Mouse (Mus musculus) stomach, embryonic 16.5 days (tissue): Measurements from ENCODE around the gene Defa32. TPM values are rescaled to one million over a fixed set of nuclear protein-coding genes. Genes with fewer than 3 reads are reported as not detected.
"Not testable (repeated sequence)": the region's sequence is repeated elsewhere in the genome, so short reads cannot be mapped to it uniquely, and the experiment has no call there.

ENCODE experiments used
- ATAC-seq: fragments of 200-750 bp; cut with Nextera tagmentation; 2 replicates; pipeline ENCODE4 v1.8.0; 2017; ENCODE audit warnings: moderate number of reproducible peaks, moderate TSS enrichment; ENCODE audit not compliant: insufficient read depth, low FRiP score
- H3K27ac ChIP-seq: fragments of 300-500 bp; sonication (generic); 2 replicates; pipeline ENCODE4 v1.5.1; 2014; ENCODE audit warnings: low read length
- H3K27me3 ChIP-seq: fragments of 300-500 bp; sonication (generic); 2 replicates; pipeline ENCODE4 v1.6.1; 2014; ENCODE audit warnings: low read length, control low read depth, mixed read lengths; ENCODE audit not compliant: control insufficient read depth, insufficient read depth
- H3K36me3 ChIP-seq: fragments of 300-500 bp; sonication (generic); 2 replicates; pipeline ENCODE4 v1.6.1; 2014; ENCODE audit warnings: low read length; ENCODE audit not compliant: control insufficient read depth, insufficient read depth
- H3K4me1 ChIP-seq: fragments of 300-500 bp; sonication (generic); 2 replicates; pipeline ENCODE4 v1.6.1; 2014; ENCODE audit warnings: low read length, control low read depth, mixed read lengths; ENCODE audit not compliant: control insufficient read depth, insufficient read depth
- H3K4me2 ChIP-seq: fragments of 300-500 bp; sonication (generic); 2 replicates; pipeline ENCODE4 v1.6.1; 2014; ENCODE audit warnings: low read depth, low read length, mixed read lengths
- H3K4me3 ChIP-seq: fragments of 300-500 bp; sonication (generic); replicated peaks from 2 replicates; pipeline ENCODE4 v1.5.1; 2014; ENCODE audit warnings: mild to moderate bottlenecking, low read length
- H3K9ac ChIP-seq: fragments of 300-500 bp; sonication (generic); 2 replicates; pipeline ENCODE4 v1.6.1; 2014; ENCODE audit warnings: low read length
- H3K9me3 ChIP-seq: fragments of 300-500 bp; sonication (generic); replicated peaks from 2 replicates; pipeline ENCODE4 v1.6.1; 2016; ENCODE audit warnings: low read length, control low read depth; ENCODE audit not compliant: control insufficient read depth
- WGBS: fragments of 180-500 bp; shearing (Covaris S2); extraction: QIAGEN DNeasy Blood & Tissue Kit; methylation state at CpG from one replicate; pipeline ENCODE4 v1.1.7; 2014; 5-methylcytosine and 5-hydroxymethylcytosine counted together
- polyA plus RNA-seq: library from polyadenylated mRNA; unstranded; fragments of >200 nt; fragmentation: Nextera tagmentation; extraction: Ambion mirVana; gene quantifications from 2 replicates; pipeline ENCODE4 v1.2.1, GENCODE M21; 2015

Defa32 gene
- polyA plus RNA-seq, result not detected in 2 replicates

- H3K4me2 ChIP-seq, ATAC-seq: not testable (repeated sequence)
- WGBS, result no CpG with 5 or more reads among the region's 2 CpGs
Observed at GRCm38 (mm10) chr8:21528732-21529131, at the start of gene Defa32. Gene Defa32 (plus strand): TSS chr8:21529032.

GRCm38 (mm10) chr8:21508958-21509357 lies 19.9 kb upstream of the Defa32 start, which contains the start of gene Defa20:
Gene Defa20 (plus strand): TSS chr8:21509258.
- H3K27ac ChIP-seq, H3K36me3 ChIP-seq, ATAC-seq, H3K9ac ChIP-seq, H3K9me3 ChIP-seq, H3K4me1 ChIP-seq, H3K27me3 ChIP-seq, H3K4me2 ChIP-seq, H3K4me3 ChIP-seq: not testable (repeated sequence)
- WGBS, result no CpG with 5 or more reads among the region's 2 CpGs

More at GRCm38 (mm10) chr8:21528732-21529131, at the start of gene Defa32:
- H3K4me1 ChIP-seq, H3K27ac ChIP-seq, H3K9ac ChIP-seq, H3K4me3 ChIP-seq, H3K27me3 ChIP-seq, H3K9me3 ChIP-seq, H3K36me3 ChIP-seq: not testable (repeated sequence)

GRCm38 (mm10) chr8:21565086-21565485 lies 36.3 kb downstream of the Defa32 start, which contains the start of gene Defa37:
Gene Defa37 (plus strand): TSS chr8:21565386.
- ATAC-seq, H3K4me2 ChIP-seq, H3K27ac ChIP-seq, H3K4me1 ChIP-seq, H3K27me3 ChIP-seq, H3K4me3 ChIP-seq, H3K9me3 ChIP-seq, H3K36me3 ChIP-seq, H3K9ac ChIP-seq: not testable (repeated sequence)
- no CpG with 5 or more reads among the region's 1 CpGs for WGBS

Other genes with a start within 250 kb of the Defa32 start
- not detected in 2 replicates for gene Defa27, start 213.5 kb upstream of the Defa32 start, polyA plus RNA-seq
- gene Defa29, start 202.0 kb upstream of the Defa32 start, polyA plus RNA-seq, result not detected in 2 replicates
- not detected in 2 replicates for gene Defa2, start 150.5 kb upstream of the Defa32 start, polyA plus RNA-seq
- not detected in 2 replicates for gene Defa33, start 137.2 kb upstream of the Defa32 start, polyA plus RNA-seq
- not detected in 2 replicates for gene Defa36, start 101.6 kb upstream of the Defa32 start, polyA plus RNA-seq
- gene Gm7849, start 72.5 kb upstream of the Defa32 start, polyA plus RNA-seq, result not detected in 2 replicates
- gene Defa20, start 19.8 kb upstream of the Defa32 start, polyA plus RNA-seq, result not detected in 2 replicates
- gene Defa37, start 36.4 kb downstream of the Defa32 start, polyA plus RNA-seq, result not detected in 2 replicates
- not detected in 2 replicates for gene Defa28, start 54.0 kb downstream of the Defa32 start, polyA plus RNA-seq
- gene Gm7861, start 65.5 kb downstream of the Defa32 start, polyA plus RNA-seq, result not detected in 2 replicates
- not detected in 2 replicates for gene Defa26, start 89.2 kb downstream of the Defa32 start, polyA plus RNA-seq
- 1.7 and 8.6 TPM in 2 replicates for gene Defa17, start 126.7 kb downstream of the Defa32 start, polyA plus RNA-seq
- not detected in 2 replicates for gene Defa34, start 136.8 kb downstream of the Defa32 start, polyA plus RNA-seq
- not detected in 2 replicates for gene AY761184, start 174.6 kb downstream of the Defa32 start, polyA plus RNA-seq
- 5.6 and 10.2 TPM in 2 replicates for gene Defa24, start 205.5 kb downstream of the Defa32 start, polyA plus RNA-seq